Mouse (Mus musculus) adrenal gland, adult 18-20 months (tissue): Measurements from ENCODE around the gene Srsf12. TPM values are rescaled to one million over a fixed set of nuclear protein-coding genes. Genes with fewer than 3 reads are reported as not detected.

Experiments
- DNase-seq, 2 experiments: peaks; one replicate each; pipeline ENCODE4 v3.0.0; 2021 to 2022; ENCODE audit warnings: low spot score in 2 of 2
- total RNA-seq, 2 experiments: library from RNA; stranded (reverse); gene quantifications; 1 replicate in 1 of 2; 2 replicates in 1 of 2; pipeline ENCODE4 v1.2.3; 2021

The Srsf12 gene
- total RNA-seq, 2 experiments from 2014 or later: 0.86 to 1.0 TPM

DNA sequence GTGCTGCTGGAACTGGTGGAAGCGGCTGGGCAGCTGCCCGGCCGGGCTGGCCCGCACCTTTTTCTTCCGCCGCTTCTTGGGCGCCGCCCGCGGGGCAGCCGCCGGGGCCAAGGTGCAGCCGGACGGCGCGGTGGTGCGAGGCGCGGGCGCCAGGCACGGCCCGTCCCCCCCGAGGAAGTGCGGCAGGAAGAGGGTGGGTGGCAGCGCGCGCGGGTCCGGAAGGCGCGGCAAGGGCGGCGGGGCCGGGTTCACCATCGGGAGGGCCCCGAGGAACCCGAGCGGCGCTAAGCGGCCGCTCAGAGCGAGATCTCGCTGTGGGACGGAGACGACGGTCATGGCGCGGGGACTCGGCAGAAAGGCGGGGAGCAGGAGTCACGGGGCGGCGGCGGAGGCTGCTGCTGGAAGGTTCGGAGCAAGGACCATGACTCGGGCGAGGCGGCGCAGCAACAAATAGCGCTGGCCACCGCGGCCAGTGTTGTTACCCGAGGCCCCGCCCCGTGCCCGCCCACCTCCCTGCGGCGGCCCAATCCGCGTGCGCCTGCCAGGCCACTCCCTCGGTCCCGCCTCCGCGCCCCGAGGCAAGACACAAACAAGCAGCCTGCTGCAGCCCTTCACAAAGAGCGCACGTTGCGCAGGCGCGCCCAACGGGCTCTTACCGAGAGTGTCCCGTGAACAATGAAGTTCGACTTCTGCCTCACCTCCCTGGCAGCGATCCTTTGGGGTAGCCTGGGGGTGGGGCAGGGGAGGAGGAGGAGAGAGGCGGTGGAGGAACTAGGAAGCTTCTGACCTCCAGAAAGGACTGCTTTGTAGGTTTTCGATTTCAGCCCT lies 39.5 kb downstream of the Srsf12 start:
- DNase-seq: peak; percentile 97 to 99

DNA sequence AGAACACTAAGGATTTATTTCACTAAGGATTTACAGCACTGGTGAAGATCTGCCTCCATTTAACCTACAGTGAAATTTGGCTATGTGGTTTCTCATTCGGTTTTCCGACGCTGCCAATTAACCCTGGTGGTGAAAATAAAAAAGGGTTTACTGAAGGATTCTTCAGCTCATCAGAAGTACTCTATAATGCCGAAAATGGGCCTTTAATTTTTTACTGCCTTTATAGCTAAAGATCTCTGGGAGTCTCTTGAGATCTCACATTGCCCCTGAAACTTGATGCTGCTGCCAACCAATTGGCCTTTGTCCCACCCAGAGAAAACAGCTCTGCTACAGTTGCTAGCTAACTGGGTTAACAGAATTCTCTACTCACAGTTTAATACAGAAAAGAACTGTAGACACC lies 40.1 kb downstream of the Srsf12 start:
- no peak for DNase-seq

DNA sequence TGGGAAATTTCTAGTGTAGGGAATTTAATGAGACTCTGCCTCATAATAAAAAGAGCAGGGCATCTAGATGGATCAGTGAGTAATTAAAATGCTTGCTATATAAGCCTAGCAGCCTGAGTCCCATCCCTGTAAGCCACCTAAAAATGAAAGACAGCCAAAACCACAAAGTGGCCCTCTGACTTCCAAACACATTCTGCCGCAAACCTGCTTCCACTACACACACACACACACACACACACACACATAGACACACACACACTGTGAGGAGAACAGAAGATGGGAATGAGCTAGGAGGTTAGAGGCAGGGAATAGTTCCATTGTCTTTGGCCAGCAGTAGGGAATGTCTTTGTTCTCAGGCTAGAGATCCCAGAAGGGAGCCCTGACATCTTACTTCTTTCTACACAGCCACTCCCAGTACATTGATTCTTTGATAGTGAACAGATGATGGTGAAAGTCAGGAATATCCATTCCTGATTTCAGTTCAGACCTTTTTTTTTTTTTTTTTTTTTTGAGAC lies 41.0 kb downstream of the Srsf12 start:
- DNase-seq: no peak

DNA sequence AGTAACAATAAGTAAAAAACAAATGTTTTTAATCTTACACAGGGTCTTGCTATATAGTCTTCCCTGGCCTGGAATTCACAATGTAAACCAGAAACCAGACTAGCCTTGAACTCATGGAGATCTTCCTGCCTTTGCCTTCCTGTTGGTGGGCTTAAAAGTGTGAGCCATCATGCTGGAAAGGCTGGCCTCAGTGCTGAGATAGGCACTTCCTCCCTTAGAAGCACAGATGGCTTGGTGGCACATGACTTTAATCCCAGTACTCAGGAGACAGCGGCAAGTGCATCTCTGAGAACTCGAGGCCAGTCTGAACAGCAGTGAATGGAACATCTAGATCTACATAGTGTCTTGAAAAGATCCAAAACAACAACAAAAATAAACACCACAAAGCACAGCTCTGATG lies 42.1 kb downstream of the Srsf12 start:
- no peak for DNase-seq

DNA sequence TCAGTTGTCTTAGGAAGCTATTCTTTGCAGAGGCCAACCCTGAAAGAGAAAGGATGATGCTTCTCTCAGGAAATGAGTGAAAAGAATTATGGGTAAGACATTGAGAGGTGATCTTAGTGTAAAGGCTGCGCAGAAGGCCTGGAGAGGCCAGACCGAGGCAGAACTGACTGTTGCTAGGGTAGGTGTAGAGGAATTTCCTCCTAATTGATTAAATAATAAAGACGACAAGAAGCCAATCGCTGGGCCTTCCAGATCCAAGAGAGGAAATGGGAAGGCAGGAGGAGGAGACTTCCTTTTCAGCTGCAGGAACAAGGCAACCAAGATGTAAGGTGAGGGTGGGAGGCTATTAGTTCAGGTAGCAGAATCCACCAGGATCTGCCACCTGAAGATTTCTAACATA lies 45.9 kb downstream of the Srsf12 start:
- DNase-seq: no peak

DNA sequence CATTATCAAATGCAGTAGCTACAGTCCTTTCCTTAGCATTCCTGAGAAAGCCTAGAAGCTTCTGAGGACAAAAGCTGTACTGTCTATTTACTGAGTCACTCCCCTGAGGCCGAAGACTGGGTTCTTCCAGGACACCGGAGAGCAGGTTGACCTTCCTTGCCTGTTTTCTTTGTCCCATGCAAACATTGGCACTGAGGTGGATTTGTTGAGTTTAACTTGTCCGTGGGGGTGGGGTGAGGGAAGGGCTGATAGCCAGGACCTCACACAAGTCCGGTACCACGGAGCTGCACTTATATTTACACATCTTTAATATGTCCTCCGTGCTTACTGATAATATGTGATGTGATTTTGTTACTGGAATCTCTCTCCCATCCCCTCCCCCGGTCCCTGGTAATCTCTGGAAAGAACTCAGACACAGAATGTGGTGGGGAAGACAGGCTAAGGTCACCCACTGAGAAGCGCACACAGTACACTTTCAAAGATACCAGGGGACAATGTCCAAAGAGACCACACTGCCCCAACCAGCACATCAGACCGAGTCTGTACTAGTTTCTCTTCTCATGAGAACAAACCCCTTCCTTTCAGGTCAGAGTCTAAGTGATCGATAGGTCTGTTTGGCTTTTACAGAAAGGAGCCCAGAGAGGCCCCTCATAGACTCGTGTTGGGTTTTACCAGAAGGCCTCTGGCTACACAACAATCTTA lies 48.6 kb downstream of the Srsf12 start:
- DNase-seq: no peak

DNA sequence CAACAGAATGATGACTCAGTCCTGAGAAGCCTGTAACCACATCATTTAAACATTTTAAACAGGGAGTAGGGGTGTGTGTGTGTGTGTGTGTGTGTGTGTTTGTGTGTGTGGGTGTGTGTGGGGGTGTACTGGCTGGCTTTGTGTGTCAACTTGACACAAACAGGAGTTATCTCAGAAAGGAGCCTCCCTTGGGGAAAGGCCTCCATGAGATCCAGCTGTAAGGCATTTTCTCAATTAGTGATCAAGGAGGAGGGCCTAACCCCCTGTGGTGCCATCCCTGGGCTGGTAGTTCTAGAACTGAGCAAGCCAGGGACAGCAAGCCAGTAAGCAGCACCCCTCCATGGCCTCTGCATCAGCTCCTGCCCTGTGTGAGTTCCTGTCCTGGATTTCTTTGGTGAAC lies 51.5 kb downstream of the Srsf12 start:
- no peak for DNase-seq

DNA sequence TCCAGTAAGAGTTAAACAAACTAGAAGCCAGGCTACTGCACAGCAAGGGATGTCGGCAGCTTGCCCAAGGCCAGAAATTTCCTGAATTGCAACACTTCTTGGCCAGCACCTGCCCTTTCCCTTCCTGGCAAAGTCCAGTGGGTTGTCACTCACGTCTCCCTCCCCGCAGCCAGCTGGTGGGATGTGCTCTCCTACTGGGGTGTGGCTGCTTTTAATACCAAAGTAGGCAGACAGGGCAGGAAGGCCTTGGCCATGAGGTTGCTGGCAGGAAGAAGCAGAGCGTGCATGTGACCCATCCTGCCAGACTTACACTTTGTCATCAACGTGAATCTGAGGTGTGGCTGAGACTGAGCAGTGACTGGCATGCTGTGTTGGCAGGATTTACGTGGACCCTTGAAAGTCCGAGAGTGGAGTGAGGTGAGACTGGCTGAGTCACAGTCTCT lies 52.5 kb downstream of the Srsf12 start:
- peak; percentile 86 to 90 for DNase-seq

DNA sequence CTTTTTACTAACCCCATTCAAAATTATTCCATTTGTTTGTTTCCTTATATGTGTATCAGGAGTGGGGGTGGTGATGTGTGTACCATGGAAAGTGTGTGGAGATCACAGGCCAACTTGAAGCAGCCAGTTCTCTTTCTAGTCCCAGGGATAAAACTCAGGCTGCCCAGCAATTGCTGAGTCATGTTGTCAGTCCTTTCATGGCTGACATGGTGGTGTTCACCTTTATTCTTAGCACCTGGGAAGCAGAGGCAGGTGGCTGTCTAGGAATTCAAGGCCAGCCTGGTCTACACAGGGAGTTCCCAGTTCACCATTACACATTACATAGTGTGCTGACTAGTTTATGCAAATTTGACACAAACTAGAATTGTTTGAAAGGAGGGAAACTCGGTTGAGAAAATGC lies 54.1 kb downstream of the Srsf12 start:
- DNase-seq: no peak

DNA sequence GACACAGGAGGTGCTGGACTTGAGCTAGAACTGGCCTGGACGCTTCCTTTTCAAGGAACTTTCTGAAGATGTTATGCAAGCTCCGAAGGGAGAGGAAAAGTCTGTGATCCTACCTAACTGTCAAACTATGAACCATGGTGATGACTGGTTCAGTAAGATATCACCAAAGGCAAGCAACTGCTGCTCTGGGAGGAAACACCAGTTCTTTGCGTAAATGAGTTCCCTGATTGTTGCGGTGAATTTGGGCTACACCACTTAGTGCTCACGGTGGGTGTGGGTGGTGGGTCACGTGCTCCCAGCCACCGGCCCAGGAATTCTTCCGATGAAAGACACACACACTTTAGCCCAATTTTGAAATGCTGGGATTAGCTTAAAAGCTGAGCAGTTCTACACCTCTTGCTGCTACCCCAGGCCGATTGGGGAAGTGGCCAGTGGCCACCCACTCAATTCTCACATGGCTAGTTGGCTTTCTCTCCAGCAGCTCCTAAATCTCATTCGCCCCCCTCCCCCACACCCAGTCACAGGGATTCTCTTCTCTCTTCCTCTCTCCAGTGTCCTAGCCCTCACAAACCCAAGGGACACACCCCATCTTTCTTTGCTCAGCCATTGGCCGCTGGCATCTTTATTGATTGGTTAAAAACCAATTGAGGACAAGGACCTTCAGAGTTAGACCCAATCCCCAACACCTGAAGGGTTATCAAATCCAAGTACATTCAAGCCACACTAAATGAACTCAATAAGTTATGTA lies 56.4 kb downstream of the Srsf12 start:
- DNase-seq: no peak

DNA sequence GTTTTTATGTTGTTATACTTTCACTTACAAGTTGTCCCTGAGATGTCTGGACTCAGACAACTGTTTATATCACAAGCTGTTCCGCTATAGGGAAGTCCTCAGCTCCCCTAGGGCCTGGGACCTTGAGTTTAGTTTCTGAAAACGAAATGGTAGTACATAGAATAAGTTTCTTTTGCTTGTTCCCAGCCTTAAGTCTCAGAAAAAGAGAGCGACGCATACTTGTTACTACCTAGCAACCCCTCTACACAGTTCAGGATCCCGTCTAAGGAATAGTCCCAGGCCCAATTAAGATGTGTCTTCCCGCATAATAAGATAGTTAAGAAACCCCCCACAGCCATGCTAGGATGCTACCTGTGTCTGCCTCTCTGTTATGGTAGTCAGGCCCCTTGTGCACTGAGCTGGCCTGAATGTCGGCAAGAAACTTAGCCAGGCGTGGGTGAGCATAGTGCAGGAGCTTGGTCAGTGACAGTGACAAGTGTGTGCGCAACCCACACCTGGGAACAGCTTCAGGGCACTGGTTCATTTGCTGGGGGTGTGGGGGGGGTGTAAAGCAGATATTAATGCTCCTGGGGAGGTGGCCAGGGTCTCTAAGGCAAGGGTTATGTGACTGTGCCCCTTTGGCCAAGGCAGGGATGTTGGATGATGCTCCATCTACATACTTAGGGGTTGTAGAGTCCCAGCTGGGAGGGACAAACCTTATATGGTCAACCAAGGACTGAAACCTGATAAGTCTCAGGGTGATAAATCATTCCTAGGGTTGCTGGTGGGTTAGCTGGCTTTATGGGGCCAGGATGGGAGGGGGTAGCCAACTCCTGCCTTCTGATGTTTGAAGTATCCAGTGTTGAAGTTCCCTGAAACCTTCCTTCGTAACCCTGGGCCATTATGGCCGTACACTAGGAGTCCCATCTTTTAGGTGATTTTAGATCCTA lies 61.9 kb downstream of the Srsf12 start:
- DNase-seq: no peak

DNA sequence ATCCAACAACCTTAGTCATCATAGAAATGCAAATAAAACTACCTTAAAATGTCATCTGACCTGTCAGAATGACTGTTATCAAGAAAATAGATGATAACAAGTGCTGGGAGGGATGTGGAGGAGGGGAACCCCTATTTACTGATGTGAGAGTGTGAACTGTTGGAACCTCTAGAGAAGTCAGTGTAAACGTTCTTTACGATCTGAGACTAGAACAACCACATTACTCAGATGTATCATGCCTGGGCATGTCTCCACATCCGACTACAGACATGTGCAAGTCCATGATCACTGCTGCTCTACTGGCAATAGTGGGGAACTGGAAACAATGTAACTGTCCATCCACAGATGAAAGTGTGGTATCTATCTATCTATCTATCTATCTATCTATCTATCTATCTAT lies 64.6 kb downstream of the Srsf12 start:
- DNase-seq: no peak

DNA sequence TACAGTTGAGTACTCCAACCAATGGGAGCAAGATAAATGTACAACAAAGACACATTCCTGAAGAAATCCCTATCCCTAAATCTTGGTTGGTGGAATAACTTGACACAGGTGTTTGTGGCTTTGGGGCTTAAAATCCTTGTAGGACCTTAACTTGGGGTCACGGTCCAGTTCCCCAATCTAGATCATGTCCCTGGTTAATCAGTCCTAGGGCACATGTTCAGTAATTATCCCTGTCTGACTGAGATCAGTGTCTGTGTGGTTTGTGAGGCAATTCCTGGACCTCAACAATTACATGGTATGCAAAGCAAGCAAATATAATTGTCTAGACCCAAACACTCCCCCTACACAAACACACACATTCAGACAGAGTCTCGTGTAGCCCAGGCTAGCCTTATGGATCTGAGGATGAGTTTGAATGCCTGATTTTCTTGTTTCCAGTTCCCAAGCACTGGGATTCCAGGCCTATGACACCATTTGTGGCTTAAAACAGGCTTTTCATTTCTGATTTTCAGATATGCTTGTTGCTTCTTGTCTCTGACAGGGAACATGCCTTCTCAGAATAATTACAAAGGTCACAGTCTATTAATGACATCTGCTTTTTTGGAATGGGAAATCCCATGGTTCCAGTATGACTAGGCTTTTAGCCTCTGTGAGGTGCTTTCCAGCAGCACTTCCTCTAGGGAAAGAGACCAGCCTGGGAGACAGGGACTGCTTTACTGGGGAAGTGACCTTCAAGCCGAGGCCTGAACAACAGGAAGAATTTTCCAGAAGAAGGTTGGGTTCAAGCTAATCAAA lies 73.3 kb downstream of the Srsf12 start:
- DNase-seq: no peak

Other genes starting within 250 kb of the Srsf12 start
- 10 to 100 TPM; 16.1 to 21.1 TPM for gene Rragd, start 226.0 kb upstream of the Srsf12 start, total RNA-seq
- 10 to 100 TPM; 69.9 to 77.8 TPM for gene Ube2j1, start 177.6 kb upstream of the Srsf12 start, total RNA-seq
- gene Gabrr2, start 146.0 kb upstream of the Srsf12 start, total RNA-seq: under 1 TPM; 0.22 to 0.30 TPM
- not detected for gene Gabrr1, start 76.5 kb upstream of the Srsf12 start, total RNA-seq
- gene Pm20d2, start 19.3 kb upstream of the Srsf12 start, total RNA-seq: 10 to 100 TPM; 10.3 to 37.9 TPM
- gene Pnrc1, start 81.2 kb downstream of the Srsf12 start, total RNA-seq: 100 to 1,000 TPM; 185 to 217 TPM
- gene Rngtt, start 101.3 kb downstream of the Srsf12 start, total RNA-seq: 10 to 100 TPM; 29.8 to 34.0 TPM